Mouse (Mus musculus): ENCODE results near the gene Lta. TPM values are rescaled to one million over a fixed set of nuclear protein-coding genes. Genes with fewer than 3 reads are reported as not detected.

Lta gene
- polyA plus RNA-seq, 1 experiment from 2014 or later: 0.27 TPM

DNA sequence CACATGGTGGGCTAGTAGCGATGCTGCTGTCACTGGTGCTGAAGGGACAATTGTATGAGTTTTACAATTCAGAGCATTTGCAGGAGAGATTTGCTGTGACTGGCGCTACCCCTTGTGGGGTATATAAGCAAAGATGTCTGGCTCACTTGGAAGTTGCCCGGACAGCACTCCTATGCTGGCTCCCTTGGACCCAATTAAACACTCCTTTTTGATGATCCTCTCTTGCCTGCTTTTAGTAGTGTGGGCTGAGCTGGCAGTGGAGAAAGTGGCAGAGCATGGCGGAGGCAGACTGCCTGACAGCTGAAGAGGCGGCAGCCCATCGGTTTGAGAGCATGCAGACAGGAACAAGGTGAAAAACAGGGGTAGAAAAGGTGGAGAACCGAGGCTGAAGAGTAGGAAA is 37.4 kb downstream of the Lta start:
- WGBS: 90% methylated on average over 7 of the region's 7 CpGs
- H3K4me1 ChIP-seq (replicated peaks): peaks cover 23% of the 10 kb centered on the region
- no peak overlapping the region for H3K4me3 ChIP-seq
- ATAC-seq (ENCODE audit: low FRiP score): no peak
- no peaks in the 10 kb centered on the region for H3K27me3 ChIP-seq
- no peak overlapping the region; the same call in 1 of the 2 replicates for H3K9ac ChIP-seq
- H3K36me3 ChIP-seq: no peaks in the 10 kb centered on the region
- H3K9me3 ChIP-seq: no peaks in the 10 kb centered on the region
- H3K4me2 ChIP-seq: no peak overlapping the region
- H3K27ac ChIP-seq: no peak overlapping the region

DNA sequence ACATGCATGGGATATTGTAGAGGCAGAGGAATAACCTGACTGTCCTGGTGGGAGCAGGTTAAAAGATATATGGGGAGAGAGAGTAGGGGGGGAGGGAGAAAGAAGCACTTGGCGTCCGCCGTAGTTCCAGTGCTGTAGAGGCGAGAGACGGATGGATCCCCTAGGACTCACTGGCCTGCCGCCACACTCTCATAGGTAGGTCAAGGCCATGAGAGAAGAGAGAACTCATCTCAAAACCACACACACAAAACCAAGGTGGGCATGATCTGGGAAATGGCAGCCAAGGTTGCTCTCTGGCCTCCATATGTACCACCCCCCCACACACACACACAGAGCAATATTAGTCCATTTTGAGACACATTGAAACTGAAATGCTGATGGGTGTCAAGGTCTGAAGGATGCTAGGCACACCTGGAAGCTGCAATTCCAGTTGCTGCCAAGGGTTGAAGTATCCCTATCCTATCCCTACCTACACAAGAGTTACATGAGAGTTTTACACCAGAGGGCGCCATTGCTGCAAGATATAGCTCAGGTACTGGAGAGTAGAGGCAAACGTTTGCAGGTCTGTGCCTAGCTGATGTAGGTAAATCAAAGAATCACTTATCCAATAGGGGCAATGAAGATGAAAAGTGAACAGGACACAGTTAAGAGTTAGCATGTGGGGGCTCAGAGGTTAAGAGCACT is 38.7 kb downstream of the Lta start:
- H3K27ac ChIP-seq: peak overlapping the region; percentile 98
- H3K4me3 ChIP-seq: peak overlapping the region; percentile 100
- H3K9me3 ChIP-seq: no peaks in the 10 kb centered on the region
- peaks cover 36% of the 10 kb centered on the region for H3K4me1 ChIP-seq (replicated peaks)
- ATAC-seq (ENCODE audit: low FRiP score): no peak
- no peaks in the 10 kb centered on the region for H3K27me3 ChIP-seq
- peaks cover 7% of the 10 kb centered on the region for H3K36me3 ChIP-seq
- WGBS: 68% methylated on average over 8 of the region's 8 CpGs
- peak overlapping the region; percentile 65 for H3K4me2 ChIP-seq
- peak overlapping the region; percentile 68 for H3K9ac ChIP-seq

GRCm38 (mm10) chr17:35165451-35166155 is 39.5 kb downstream of the Lta start:
- Histone ChIP-seq H3K9me3 (no peaks in the 10 kb centered on the region), H3K9ac (peak overlapping the region; percentile 68), H3K4me3 (peak overlapping the region; percentile 100), H3K36me3 (peaks cover 16% of the 10 kb centered on the region), H3K27me3 (no peaks in the 10 kb centered on the region), H3K4me1 (replicated peaks) (peaks cover 43% of the 10 kb centered on the region), H3K4me2 (peak overlapping the region; percentile 65), H3K27ac (peak overlapping the region; percentile 98)
- 23% methylated on average over 12 of the region's 12 CpGs for WGBS
- ATAC-seq (ENCODE audit: low FRiP score): no peak; the same call in 1 of the 2 replicates

DNA sequence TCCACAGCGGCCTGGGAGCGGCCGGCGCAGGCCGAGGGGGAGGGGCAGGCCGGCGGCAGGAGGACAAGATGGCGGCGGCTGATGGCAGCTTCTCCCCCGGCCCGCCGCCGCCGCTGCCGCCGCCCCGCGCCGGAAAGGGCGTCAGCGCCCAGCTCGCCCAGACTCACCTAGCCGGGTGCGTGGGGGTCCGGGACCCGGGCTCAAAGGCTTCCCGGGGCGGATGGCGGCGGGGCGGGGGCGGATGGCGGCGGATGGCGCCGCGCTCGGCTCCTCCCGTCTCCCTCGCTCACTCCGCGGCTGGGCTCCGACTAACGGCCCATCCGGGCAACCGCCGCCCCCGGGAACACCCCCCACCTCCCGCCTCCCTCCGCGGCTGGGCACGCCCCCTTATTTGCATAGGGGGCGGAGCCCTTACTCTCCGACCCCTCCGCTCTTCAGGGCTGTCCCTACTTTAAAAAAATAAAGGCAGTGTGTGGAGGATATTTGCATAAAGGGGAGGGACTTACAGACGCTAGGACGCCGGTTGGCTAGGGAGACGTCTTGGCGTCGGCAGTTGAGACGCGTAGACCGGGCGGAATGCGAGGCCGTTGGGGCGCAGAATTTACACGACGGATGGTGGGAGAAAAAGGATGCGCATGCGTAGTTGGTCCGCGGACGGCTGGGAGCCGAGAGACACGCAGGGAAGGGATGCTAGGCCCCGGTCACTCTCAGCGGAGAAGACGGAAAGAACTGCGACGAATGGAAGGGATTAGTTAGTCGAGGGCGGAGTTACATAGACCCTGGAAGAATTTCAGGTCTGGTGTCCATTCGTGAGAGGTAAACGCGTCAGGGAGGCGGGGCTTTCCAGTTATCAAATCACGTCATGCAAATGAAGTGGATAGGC is 40.3 kb downstream of the Lta start, which contains the start of gene Prrc2a:
Prrc2a (minus strand) TSS at position 330 of the 883 bp plus-strand sequence.
- Histone ChIP-seq H3K4me1 (replicated peaks) (peaks cover 43% of the 10 kb centered on the region), H3K9me3 (no peaks in the 10 kb centered on the region), H3K27me3 (no peaks in the 10 kb centered on the region), H3K27ac (peak within 1 kb of the TSS; percentile 98), H3K36me3 (peaks cover 24% of the 10 kb centered on the region), H3K4me3 (peak within 1 kb of the TSS; percentile 100), H3K4me2 (peak within 1 kb of the TSS; percentile 86), H3K9ac (peak within 1 kb of the TSS; percentile 100)
- under 1% methylated on average over 46 of the region's 89 CpGs for WGBS
- ATAC-seq (ENCODE audit: low FRiP score): peak; percentile 95

DNA sequence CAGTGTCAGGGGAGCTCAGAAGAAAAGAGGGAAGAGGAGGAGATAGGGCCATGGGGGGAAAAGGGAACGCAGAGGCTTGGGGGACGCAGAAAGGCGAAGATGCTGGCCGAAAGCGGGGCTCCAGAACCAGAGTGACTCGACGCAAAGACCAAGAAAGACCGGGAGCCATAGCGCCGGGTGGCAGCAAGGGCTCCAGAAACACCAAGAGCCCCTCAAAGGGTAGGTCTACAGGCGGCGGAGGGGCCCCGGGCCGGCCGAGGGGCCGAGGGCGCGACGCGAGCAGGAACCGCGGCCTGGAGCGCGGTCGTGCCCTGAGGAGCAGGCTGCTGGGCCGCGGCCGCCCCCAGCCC is 41.0 kb downstream of the Lta start:
- H3K4me3 ChIP-seq: peak overlapping the region; percentile 100
- no peaks in the 10 kb centered on the region for H3K27me3 ChIP-seq
- no peaks in the 10 kb centered on the region for H3K9me3 ChIP-seq
- ATAC-seq (ENCODE audit: low FRiP score): no peak
- WGBS: 0% methylated on average over 28 of the region's 28 CpGs
- peak overlapping the region; percentile 98 for H3K27ac ChIP-seq
- H3K36me3 ChIP-seq: peaks cover 30% of the 10 kb centered on the region
- H3K4me1 ChIP-seq (replicated peaks): peaks cover 43% of the 10 kb centered on the region
- H3K4me2 ChIP-seq: peak overlapping the region; percentile 86
- peak overlapping the region; percentile 100 for H3K9ac ChIP-seq

GRCm38 (mm10) chr17:35163326-35164081 is 41.6 kb downstream of the Lta start:
- Histone ChIP-seq H3K4me3 (peak overlapping the region; percentile 100), H3K9ac (peak overlapping the region; percentile 100), H3K4me1 (replicated peaks) (peaks cover 43% of the 10 kb centered on the region), H3K27ac (peak overlapping the region; percentile 98), H3K4me2 (peak overlapping the region; percentile 86), H3K36me3 (peaks cover 37% of the 10 kb centered on the region), H3K27me3 (no peaks in the 10 kb centered on the region), H3K9me3 (no peaks in the 10 kb centered on the region)
- no peak for ATAC-seq (ENCODE audit: low FRiP score)
- WGBS: 19% methylated on average over 8 of the region's 8 CpGs

DNA sequence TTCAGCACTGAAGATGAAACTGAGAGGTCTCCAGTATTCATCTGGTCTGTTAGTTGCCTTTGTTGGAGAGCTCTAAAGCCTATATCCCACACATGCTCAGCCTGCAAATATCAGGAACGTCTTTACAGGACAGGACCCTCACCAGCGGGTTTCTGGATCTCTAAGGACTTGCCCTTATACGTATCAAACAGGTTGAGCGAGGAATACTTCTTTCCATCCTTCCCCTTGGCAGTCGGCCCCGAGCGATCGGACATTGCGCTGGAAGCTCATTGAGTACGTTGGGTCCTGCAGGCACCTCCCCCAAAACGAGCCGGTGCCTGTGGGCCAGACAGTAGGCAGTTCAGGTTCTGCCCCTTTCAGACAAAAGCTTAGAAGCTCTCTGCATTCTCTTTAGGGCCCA is 42.4 kb downstream of the Lta start:
- peak overlapping the region; percentile 100 for H3K4me3 ChIP-seq
- H3K9ac ChIP-seq: peak overlapping the region; percentile 100
- H3K27me3 ChIP-seq: no peaks in the 10 kb centered on the region
- WGBS: 61% methylated on average over 12 of the region's 12 CpGs
- no peaks in the 10 kb centered on the region for H3K9me3 ChIP-seq
- peak overlapping the region; percentile 86 for H3K4me2 ChIP-seq
- 0 out of 2 replicates have a peak overlapping the region, but pooled peaks have one; percentile 46 for H3K27ac ChIP-seq
- peaks cover 43% of the 10 kb centered on the region for H3K4me1 ChIP-seq (replicated peaks)
- ATAC-seq (ENCODE audit: low FRiP score): no peak
- peaks cover 44% of the 10 kb centered on the region for H3K36me3 ChIP-seq

- no peak for ATAC-seq (ENCODE audit: low FRiP score)
- Histone ChIP-seq H3K36me3 (peaks cover 51% of the 10 kb centered on the region), H3K4me3 (peak overlapping the region; percentile 100), H3K4me2 (peak overlapping the region; percentile 86), H3K27me3 (no peaks in the 10 kb centered on the region), H3K9me3 (no peaks in the 10 kb centered on the region), H3K9ac (peak overlapping the region; percentile 100), H3K27ac (no peak overlapping the region; the same call in 1 of the 2 replicates), H3K4me1 (replicated peaks) (peaks cover 43% of the 10 kb centered on the region)
- 80% methylated on average over 14 of the region's 14 CpGs for WGBS
Observed at GRCm38 (mm10) chr17:35162121-35162520, 43.0 kb downstream of the Lta start.

- no peak overlapping the region for H3K4me2 ChIP-seq
- WGBS: 86% methylated on average over 11 of the region's 11 CpGs
- peaks cover 37% of the 10 kb centered on the region for H3K4me1 ChIP-seq (replicated peaks)
- peaks cover 58% of the 10 kb centered on the region for H3K36me3 ChIP-seq
- no peak for ATAC-seq (ENCODE audit: low FRiP score)
- peak overlapping the region; percentile 100; the same call in 1 of the 2 replicates for H3K9ac ChIP-seq
- H3K27me3 ChIP-seq: no peaks in the 10 kb centered on the region
- H3K9me3 ChIP-seq: no peaks in the 10 kb centered on the region
- no peak overlapping the region for H3K27ac ChIP-seq
- no peak overlapping the region for H3K4me3 ChIP-seq
Observed at GRCm38 (mm10) chr17:35161421-35161820, 43.7 kb downstream of the Lta start.

GRCm38 (mm10) chr17:35159638-35160037 is 45.5 kb downstream of the Lta start:
- Histone ChIP-seq H3K27ac (no peak overlapping the region), H3K4me3 (no peak overlapping the region), H3K9ac (no peak overlapping the region), H3K4me1 (replicated peaks) (peaks cover 29% of the 10 kb centered on the region), H3K4me2 (no peak overlapping the region), H3K27me3 (no peaks in the 10 kb centered on the region), H3K36me3 (peaks cover 75% of the 10 kb centered on the region), H3K9me3 (no peaks in the 10 kb centered on the region)
- ATAC-seq (ENCODE audit: low FRiP score): no peak
- 85% methylated on average over 7 of the region's 7 CpGs for WGBS

GRCm38 (mm10) chr17:35158850-35159593 is 46.1 kb downstream of the Lta start:
- Histone ChIP-seq H3K4me1 (replicated peaks) (peaks cover 29% of the 10 kb centered on the region), H3K27ac (no peak overlapping the region), H3K27me3 (no peaks in the 10 kb centered on the region), H3K9me3 (no peaks in the 10 kb centered on the region), H3K36me3 (peaks cover 82% of the 10 kb centered on the region), H3K9ac (no peak overlapping the region), H3K4me3 (no peak overlapping the region), H3K4me2 (no peak overlapping the region)
- no peak for ATAC-seq (ENCODE audit: low FRiP score)
- WGBS: 94% methylated on average over 16 of the region's 16 CpGs
